Mouse (Mus musculus) thymus, adult 2 months (tissue): ENCODE measurements around the gene Olfr1359. TPM values are rescaled to one million over a fixed set of nuclear protein-coding genes. Genes with fewer than 3 reads are reported as not detected.

ENCODE experiments used
- DNase-seq: peaks from one replicate; pipeline ENCODE4 v3.0.0; 2021
- H3K27ac ChIP-seq: fragments of 200-500 bp; 2 replicates; pipeline ENCODE4 v1.5.1; 2012; ENCODE audit warnings: low read length, control low read depth; ENCODE audit not compliant: control insufficient read depth, insufficient read depth
- H3K27me3 ChIP-seq: fragments of 200-500 bp; 2 replicates; pipeline ENCODE4 v1.6.1; 2012; ENCODE audit warnings: mild to moderate bottlenecking, low read length, moderate library complexity, mixed read lengths; ENCODE audit not compliant: control insufficient read depth, insufficient read depth
- H3K36me3 ChIP-seq: fragments of 200-500 bp; 2 replicates; pipeline ENCODE4 v1.6.1; 2012; ENCODE audit warnings: mild to moderate bottlenecking, low read length, moderate library complexity; ENCODE audit not compliant: control insufficient read depth, insufficient read depth
- H3K4me1 ChIP-seq: fragments of 200-500 bp; replicated peaks from 2 replicates; pipeline ENCODE4 v1.6.1; 2012; ENCODE audit warnings: low read length; ENCODE audit not compliant: control insufficient read depth, insufficient read depth
- H3K4me3 ChIP-seq: fragments of 200-500 bp; 2 replicates; pipeline ENCODE4 v1.5.1; 2012; ENCODE audit warnings: mild to moderate bottlenecking, low read length, control low read depth, moderate library complexity; ENCODE audit not compliant: control insufficient read depth, insufficient read depth
- CTCF ChIP-seq: fragments of 200-500 bp; IDR thresholded peaks from 2 replicates; pipeline ENCODE4 v1.5.1; 2012; ENCODE audit warnings: mild to moderate bottlenecking, control low read depth, low read length, moderate library complexity, borderline replicate concordance; ENCODE audit not compliant: control insufficient read depth, poor library complexity, insufficient read depth; ENCODE audit errors: extremely low read depth
- POLR2A ChIP-seq: fragments of 200-500 bp; IDR thresholded peaks from 2 replicates; pipeline ENCODE4 v1.6.1; 2012; ENCODE audit warnings: mild to moderate bottlenecking, low read length, control low read depth, moderate library complexity; ENCODE audit not compliant: control insufficient read depth, poor library complexity, insufficient read depth; ENCODE audit errors: extremely low read depth
- WGBS: fragments of 180-500 bp; shearing (Covaris S2); methylation state at CpG from one replicate; pipeline ENCODE4 v1.1.7; 2018; 5-methylcytosine and 5-hydroxymethylcytosine counted together
- polyA plus RNA-seq: library from polyadenylated mRNA; depleted of rRNA; stranded (reverse); fragments of >200 nt; gene quantifications from 2 replicates; pipeline ENCODE4 v1.2.3, GENCODE M21; 2012; rRNA removed

Gene Olfr1359
- polyA plus RNA-seq, 1 experiment = not detected

DNA sequence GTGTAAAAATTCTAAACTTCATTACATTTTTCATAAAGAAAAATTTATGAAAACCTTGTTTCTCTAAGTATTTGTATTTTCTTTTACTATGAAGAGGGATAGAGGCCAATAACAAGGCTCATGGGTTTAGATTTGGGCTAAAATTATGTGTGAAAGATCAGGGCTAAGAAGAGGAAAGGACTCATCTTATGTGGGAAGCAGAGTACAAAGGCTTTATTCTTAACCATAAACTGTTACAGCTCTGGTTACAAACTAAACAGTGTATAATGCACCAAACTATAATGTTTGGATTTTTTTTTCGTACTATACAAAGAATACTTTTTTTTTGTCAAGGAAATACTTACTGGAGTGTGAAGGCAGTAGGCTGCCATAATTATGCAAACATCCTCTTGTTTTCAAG, 57.8 kb downstream of the Olfr1359 start:
- no peak for DNase-seq
- H3K36me3 ChIP-seq = no peaks in the 10 kb centered on the region
- no peaks in the 10 kb centered on the region for H3K27me3 ChIP-seq
- WGBS = 70% methylated on average over 1 of the region's 1 CpGs
- H3K4me3 ChIP-seq = no peak overlapping the region
- no peak overlapping the region for H3K27ac ChIP-seq
- H3K4me1 ChIP-seq = peaks cover 3% of the 10 kb centered on the region; the same call in 1 of the 2 replicates
- TF ChIP-seq POLR2A (no peak), CTCF (no peak)

Other genes starting within 250 kb of the Olfr1359 start
- 8.2 and 11.3 TPM in 2 replicates for gene Zscan26, start 244.4 kb upstream of the Olfr1359 start, polyA plus RNA-seq
- gene Nkapl, start 229.6 kb upstream of the Olfr1359 start, polyA plus RNA-seq = 0.11 and 0.12 TPM in 2 replicates
- 0.18 and 0.26 TPM in 2 replicates for gene Zkscan4, start 219.2 kb upstream of the Olfr1359 start, polyA plus RNA-seq
- not detected in 2 replicates for gene Gm10065, start 218.7 kb upstream of the Olfr1359 start, polyA plus RNA-seq
- 0.07 and 0.09 TPM in 2 replicates for gene AK157302, start 202.9 kb upstream of the Olfr1359 start, polyA plus RNA-seq
- 5.6 and 9.5 TPM in 2 replicates for gene Gm11273, start 196.7 kb upstream of the Olfr1359 start, polyA plus RNA-seq
- 4.9 and 5.3 TPM in 2 replicates for gene Zkscan8, start 167.0 kb upstream of the Olfr1359 start, polyA plus RNA-seq
- gene Olfr1366, start 155.3 kb upstream of the Olfr1359 start, polyA plus RNA-seq = not detected in 2 replicates
- gene Olfr1535, start 138.2 kb upstream of the Olfr1359 start, polyA plus RNA-seq = not detected in 2 replicates
- not detected in 2 replicates for gene Olfr1364, start 116.4 kb upstream of the Olfr1359 start, polyA plus RNA-seq
- gene Olfr1362, start 84.1 kb upstream of the Olfr1359 start, polyA plus RNA-seq = not detected in 2 replicates
- not detected in 2 replicates for gene Olfr11, start 55.6 kb upstream of the Olfr1359 start, polyA plus RNA-seq
- gene Olfr1361, start 34.7 kb upstream of the Olfr1359 start, polyA plus RNA-seq = not detected in 2 replicates
- not detected in 2 replicates for gene Olfr1360, start 20.7 kb upstream of the Olfr1359 start, polyA plus RNA-seq
- 118 and 183 TPM in 2 replicates for gene Hist1h2bl, start 18.0 kb downstream of the Olfr1359 start, polyA plus RNA-seq
- 227 and 343 TPM in 2 replicates for gene Hist1h2ai, start 18.3 kb downstream of the Olfr1359 start, polyA plus RNA-seq
- 670 and 733 TPM in 2 replicates for gene Hist1h3h, start 19.5 kb downstream of the Olfr1359 start, polyA plus RNA-seq
- gene Hist1h2bm, start 23.9 kb downstream of the Olfr1359 start, polyA plus RNA-seq = 76.1 and 110 TPM in 2 replicates
- 60.3 and 64.6 TPM in 2 replicates for gene Hist1h4j, start 37.0 kb downstream of the Olfr1359 start, polyA plus RNA-seq
- gene Hist1h4k, start 52.4 kb downstream of the Olfr1359 start, polyA plus RNA-seq = 257 and 302 TPM in 2 replicates
- gene Hist1h2ak, start 55.7 kb downstream of the Olfr1359 start, polyA plus RNA-seq = 302 and 405 TPM in 2 replicates
- gene Hist1h2bn, start 56.0 kb downstream of the Olfr1359 start, polyA plus RNA-seq = 213 and 218 TPM in 2 replicates
- 22.4 and 28.1 TPM in 2 replicates for gene Hist1h1b, start 82.5 kb downstream of the Olfr1359 start, polyA plus RNA-seq
- gene Hist1h3i, start 85.3 kb downstream of the Olfr1359 start, polyA plus RNA-seq = 484 and 650 TPM in 2 replicates
- 183 and 223 TPM in 2 replicates for gene Hist1h2an, start 89.1 kb downstream of the Olfr1359 start, polyA plus RNA-seq
- 39.3 and 52.7 TPM in 2 replicates for gene Hist1h2bp, start 89.3 kb downstream of the Olfr1359 start, polyA plus RNA-seq
- 200 and 237 TPM in 2 replicates for gene Hist1h2bq, start 112.1 kb downstream of the Olfr1359 start, polyA plus RNA-seq
- gene Hist1h2ao, start 112.4 kb downstream of the Olfr1359 start, polyA plus RNA-seq = not detected in 2 replicates
- not detected in 2 replicates for gene Hist1h4m, start 113.6 kb downstream of the Olfr1359 start, polyA plus RNA-seq
- 292 and 309 TPM in 2 replicates for gene Hist1h4n, start 134.1 kb downstream of the Olfr1359 start, polyA plus RNA-seq
- gene Hist1h2ap, start 135.4 kb downstream of the Olfr1359 start, polyA plus RNA-seq = 1,785 and 6,121 TPM in 2 replicates
- 156 and 207 TPM in 2 replicates for gene Hist1h2br, start 135.6 kb downstream of the Olfr1359 start, polyA plus RNA-seq
- 1.1 and 1.6 TPM in 2 replicates for gene Zfp184, start 247.0 kb downstream of the Olfr1359 start, polyA plus RNA-seq